Mouse (Mus musculus): ENCODE data around the gene Luc7l. TPM values are rescaled to one million over a fixed set of nuclear protein-coding genes. Genes with fewer than 3 reads are reported as not detected.
"Not testable (repeated sequence)": the region's sequence is repeated elsewhere in the genome, so short reads cannot be mapped to it uniquely, and the experiment has no call there.

The Luc7l gene
- polyA plus RNA-seq, 1 experiment from 2014 or later, result 84.3 TPM

GRCm38 (mm10) chr17:26272586-26272985, 19.9 kb downstream of the Luc7l start:
- Histone ChIP-seq H3K4me2 (ENCODE audit: low read depth, low read length) (no peak overlapping the region), H3K4me3 (replicated peaks; ENCODE audit: low read length) (no peak overlapping the region), H3K9ac (ENCODE audit: low read length) (no peak overlapping the region), H3K27ac (ENCODE audit: low read length) (no peak overlapping the region), H3K36me3 (ENCODE audit: control insufficient read depth, insufficient read depth, low read length) (peaks cover 13% of the 10 kb centered on the region; the same call in 1 of the 2 replicates), H3K27me3 (ENCODE audit: control insufficient read depth, insufficient read depth, low read length) (no peaks in the 10 kb centered on the region), H3K4me1 (ENCODE audit: control insufficient read depth, insufficient read depth, low read length) (no peaks in the 10 kb centered on the region), H3K9me3 (replicated peaks; ENCODE audit: control insufficient read depth, low read length) (no peaks in the 10 kb centered on the region)
- ATAC-seq (ENCODE audit: insufficient read depth, low FRiP score), result no peak
- WGBS, result 80% methylated on average over 3 of the region's 3 CpGs

DNA sequence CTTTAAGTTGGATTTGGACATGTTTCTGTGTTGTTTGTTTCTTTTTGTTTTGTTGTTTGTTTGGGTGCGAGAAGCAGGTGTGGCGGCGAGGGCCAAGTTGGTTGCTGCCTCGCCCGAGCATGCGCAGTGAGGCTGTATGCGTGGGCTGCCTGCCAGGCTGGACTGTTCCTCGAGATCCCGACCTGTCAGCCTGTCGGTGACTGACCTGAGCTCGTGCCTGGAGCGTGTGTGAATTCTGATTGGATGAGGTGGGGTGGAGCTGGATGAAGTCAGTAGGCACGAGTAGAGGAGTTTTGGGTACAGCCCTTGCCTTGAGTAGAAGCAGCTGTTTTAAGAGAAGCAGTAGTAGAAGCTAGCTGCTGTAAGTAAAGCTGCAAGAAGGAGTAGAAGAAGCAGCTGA, 23.2 kb downstream of the Luc7l start:
- H3K9me3 ChIP-seq (replicated peaks; ENCODE audit: control insufficient read depth, low read length), result no peaks in the 10 kb centered on the region
- H3K4me3 ChIP-seq (replicated peaks; ENCODE audit: low read length), result no peak overlapping the region
- WGBS, result 81% methylated on average over 13 of the region's 13 CpGs
- H3K27ac ChIP-seq (ENCODE audit: low read length), result no peak overlapping the region
- H3K9ac ChIP-seq (ENCODE audit: low read length), result no peak overlapping the region
- ATAC-seq (ENCODE audit: insufficient read depth, low FRiP score), result no peak
- H3K27me3 ChIP-seq (ENCODE audit: control insufficient read depth, insufficient read depth, low read length), result no peaks in the 10 kb centered on the region
- H3K36me3 ChIP-seq (ENCODE audit: control insufficient read depth, insufficient read depth, low read length), result peaks cover 27% of the 10 kb centered on the region; the same call in 1 of the 2 replicates
- H3K4me1 ChIP-seq (ENCODE audit: control insufficient read depth, insufficient read depth, low read length), result no peaks in the 10 kb centered on the region
- H3K4me2 ChIP-seq (ENCODE audit: low read depth, low read length), result no peak overlapping the region

- no peaks in the 10 kb centered on the region for H3K27me3 ChIP-seq (ENCODE audit: control insufficient read depth, insufficient read depth, low read length)
- H3K4me3 ChIP-seq (replicated peaks; ENCODE audit: low read length), result no peak overlapping the region
- H3K4me2 ChIP-seq (ENCODE audit: low read depth, low read length), result no peak overlapping the region
- 90% methylated on average over 4 of the region's 4 CpGs for WGBS
- no peak for ATAC-seq (ENCODE audit: insufficient read depth, low FRiP score)
- no peaks in the 10 kb centered on the region for H3K4me1 ChIP-seq (ENCODE audit: control insufficient read depth, insufficient read depth, low read length)
- H3K27ac ChIP-seq (ENCODE audit: low read length), result no peak overlapping the region
- no peaks in the 10 kb centered on the region for H3K9me3 ChIP-seq (replicated peaks; ENCODE audit: control insufficient read depth, low read length)
- no peak overlapping the region for H3K9ac ChIP-seq (ENCODE audit: low read length)
- H3K36me3 ChIP-seq (ENCODE audit: control insufficient read depth, insufficient read depth, low read length), result peaks cover 25% of the 10 kb centered on the region; the same call in 1 of the 2 replicates
Observed at GRCm38 (mm10) chr17:26276711-26277110, 24.0 kb downstream of the Luc7l start.

DNA sequence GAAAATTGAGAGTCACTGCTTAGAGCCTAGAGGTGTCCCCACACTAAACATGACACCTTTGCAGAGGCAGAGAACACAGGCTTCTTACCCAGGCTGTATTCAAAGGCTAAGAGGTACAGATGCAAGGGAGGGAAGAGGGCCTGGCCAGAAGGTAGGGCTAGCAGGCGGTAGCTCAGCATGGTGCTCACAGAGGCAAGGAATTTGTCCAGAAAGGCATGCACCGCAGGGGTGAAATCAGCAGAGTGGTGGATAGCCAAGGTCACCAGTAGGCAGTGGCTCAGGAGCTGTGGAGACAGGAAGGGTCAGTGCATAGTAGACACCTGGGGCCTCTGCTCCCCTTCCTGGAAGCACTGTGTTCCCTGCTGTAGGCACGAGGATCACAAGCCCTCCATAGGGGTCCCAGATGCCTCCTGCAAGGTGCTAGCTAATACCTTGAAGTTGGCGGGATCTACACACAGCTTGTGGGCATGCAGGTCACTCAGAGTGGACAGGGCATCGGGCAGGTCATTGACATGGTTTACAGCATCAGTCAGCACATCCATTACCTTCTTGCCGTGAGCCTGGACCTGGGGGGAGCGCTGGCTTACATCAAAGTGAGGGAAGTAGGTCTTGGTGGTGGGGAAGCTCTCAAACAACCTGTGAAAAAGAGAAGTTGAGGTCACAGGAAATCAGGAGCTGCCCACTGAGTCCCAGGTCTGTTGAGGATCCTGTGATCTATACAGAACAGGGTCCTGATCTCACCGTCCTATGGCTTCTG, 33.7 kb downstream of the Luc7l start:
- 85% methylated on average over 8 of the region's 8 CpGs for WGBS
- 0 out of 2 replicates have a peak, but pooled peaks cover 3% of the 10 kb centered on the region for H3K9me3 ChIP-seq (replicated peaks; ENCODE audit: control insufficient read depth, low read length)

DNA sequence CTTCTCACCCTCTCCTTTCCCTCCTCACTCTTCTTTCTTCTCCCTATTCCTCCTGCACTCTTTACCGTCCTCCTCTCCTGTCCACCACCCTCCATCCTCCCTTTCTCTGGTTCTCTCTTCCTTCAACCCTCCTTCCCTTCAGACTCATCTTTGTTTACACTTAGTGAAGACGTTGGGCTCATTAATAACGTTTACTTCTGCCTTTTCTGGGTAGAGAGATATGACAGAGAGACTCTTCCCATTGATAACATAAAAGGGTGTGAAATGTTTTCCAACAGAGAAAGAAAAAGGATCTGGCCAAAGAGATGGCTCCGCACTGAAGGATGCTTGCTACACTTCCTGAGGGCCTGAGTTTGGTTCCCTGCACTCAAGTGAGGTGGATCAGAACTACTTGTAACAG, 36.8 kb downstream of the Luc7l start:
- 66% methylated on average over 4 of the region's 4 CpGs for WGBS
- Histone ChIP-seq H3K27ac (ENCODE audit: low read length) (no peak overlapping the region), H3K4me3 (replicated peaks; ENCODE audit: low read length) (no peak overlapping the region), H3K36me3 (ENCODE audit: control insufficient read depth, insufficient read depth, low read length) (peaks cover 25% of the 10 kb centered on the region), H3K4me1 (ENCODE audit: control insufficient read depth, insufficient read depth, low read length) (no peaks in the 10 kb centered on the region), H3K9me3 (replicated peaks; ENCODE audit: control insufficient read depth, low read length) (0 out of 2 replicates have a peak, but pooled peaks cover 3% of the 10 kb centered on the region), H3K4me2 (ENCODE audit: low read depth, low read length) (no peak overlapping the region), H3K9ac (ENCODE audit: low read length) (no peak overlapping the region), H3K27me3 (ENCODE audit: control insufficient read depth, insufficient read depth, low read length) (no peaks in the 10 kb centered on the region)
- ATAC-seq (ENCODE audit: insufficient read depth, low FRiP score), result no peak

More for the DNA sequence above, 33.7 kb downstream of the Luc7l start:
- peaks cover 41% of the 10 kb centered on the region for H3K36me3 ChIP-seq (ENCODE audit: control insufficient read depth, insufficient read depth, low read length)
- no peak overlapping the region for H3K27ac ChIP-seq (ENCODE audit: low read length)
- H3K4me3 ChIP-seq (replicated peaks; ENCODE audit: low read length), result no peak overlapping the region
- H3K4me1 ChIP-seq (ENCODE audit: control insufficient read depth, insufficient read depth, low read length), result no peaks in the 10 kb centered on the region
- H3K9ac ChIP-seq (ENCODE audit: low read length), result no peak overlapping the region
- no peak overlapping the region for H3K4me2 ChIP-seq (ENCODE audit: low read depth, low read length)
- ATAC-seq (ENCODE audit: insufficient read depth, low FRiP score), result no peak
- H3K27me3 ChIP-seq (ENCODE audit: control insufficient read depth, insufficient read depth, low read length), result no peaks in the 10 kb centered on the region

- not testable (repeated sequence) for H3K9ac ChIP-seq (ENCODE audit: low read length); H3K27ac ChIP-seq (ENCODE audit: low read length); H3K4me3 ChIP-seq (replicated peaks; ENCODE audit: low read length); H3K4me1 ChIP-seq (ENCODE audit: control insufficient read depth, insufficient read depth, low read length); H3K9me3 ChIP-seq (replicated peaks; ENCODE audit: control insufficient read depth, low read length); ATAC-seq (ENCODE audit: insufficient read depth, low FRiP score); H3K27me3 ChIP-seq (ENCODE audit: control insufficient read depth, insufficient read depth, low read length); H3K36me3 ChIP-seq (ENCODE audit: control insufficient read depth, insufficient read depth, low read length); H3K4me2 ChIP-seq (ENCODE audit: low read depth, low read length)
- WGBS, result 91% methylated on average over 4 of the region's 4 CpGs
Observed at GRCm38 (mm10) chr17:26298318-26298717, 45.6 kb downstream of the Luc7l start.

DNA sequence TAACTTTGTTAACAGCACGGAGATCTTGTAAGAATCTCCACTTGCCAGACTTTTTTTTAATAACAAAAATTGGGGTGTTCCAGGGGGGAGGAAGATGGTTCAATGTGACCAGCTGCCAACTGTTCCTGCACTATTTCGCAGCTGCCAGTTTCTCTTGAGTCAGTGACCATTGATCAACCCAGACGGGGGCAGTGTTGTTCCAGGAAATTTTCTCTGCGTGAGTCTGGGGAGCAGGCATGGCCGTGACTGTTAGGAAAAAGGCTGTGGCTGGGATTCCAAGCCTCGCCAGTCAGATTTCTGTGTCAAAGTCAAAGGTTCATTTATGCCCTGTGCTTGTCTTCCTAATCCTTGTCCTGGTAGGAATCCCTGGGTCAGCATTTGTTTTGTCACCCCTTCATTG, 61.6 kb downstream of the Luc7l start:
- no peak overlapping the region for H3K4me3 ChIP-seq (replicated peaks; ENCODE audit: low read length)
- WGBS, result 7% methylated on average over 6 of the region's 6 CpGs

GRCm38 (mm10) chr17:26315474-26315873, 62.8 kb downstream of the Luc7l start:
- no peaks in the 10 kb centered on the region for H3K36me3 ChIP-seq (ENCODE audit: control insufficient read depth, insufficient read depth, low read length)
- peaks cover 9% of the 10 kb centered on the region; the same call in 1 of the 2 replicates for H3K4me1 ChIP-seq (ENCODE audit: control insufficient read depth, insufficient read depth, low read length)
- WGBS, result 34% methylated on average over 10 of the region's 10 CpGs
- H3K9me3 ChIP-seq (replicated peaks; ENCODE audit: control insufficient read depth, low read length), result no peaks in the 10 kb centered on the region
- H3K4me3 ChIP-seq (replicated peaks; ENCODE audit: low read length), result no peak overlapping the region
- H3K27ac ChIP-seq (ENCODE audit: low read length), result no peak overlapping the region
- H3K9ac ChIP-seq (ENCODE audit: low read length), result no peak overlapping the region
- no peaks in the 10 kb centered on the region for H3K27me3 ChIP-seq (ENCODE audit: control insufficient read depth, insufficient read depth, low read length)
- no peak overlapping the region for H3K4me2 ChIP-seq (ENCODE audit: low read depth, low read length)
- ATAC-seq (ENCODE audit: insufficient read depth, low FRiP score), result no peak

More for the DNA sequence above, 61.6 kb downstream of the Luc7l start:
- no peak; the same call in 1 of the 2 replicates for ATAC-seq (ENCODE audit: insufficient read depth, low FRiP score)
- Histone ChIP-seq H3K27ac (ENCODE audit: low read length) (no peak overlapping the region), H3K4me1 (ENCODE audit: control insufficient read depth, insufficient read depth, low read length) (peaks cover 9% of the 10 kb centered on the region; the same call in 1 of the 2 replicates), H3K9ac (ENCODE audit: low read length) (0 out of 2 replicates have a peak overlapping the region, but pooled peaks have one; percentile 2), H3K36me3 (ENCODE audit: control insufficient read depth, insufficient read depth, low read length) (no peaks in the 10 kb centered on the region), H3K4me2 (ENCODE audit: low read depth, low read length) (no peak overlapping the region), H3K27me3 (ENCODE audit: control insufficient read depth, insufficient read depth, low read length) (no peaks in the 10 kb centered on the region), H3K9me3 (replicated peaks; ENCODE audit: control insufficient read depth, low read length) (no peaks in the 10 kb centered on the region)

DNA sequence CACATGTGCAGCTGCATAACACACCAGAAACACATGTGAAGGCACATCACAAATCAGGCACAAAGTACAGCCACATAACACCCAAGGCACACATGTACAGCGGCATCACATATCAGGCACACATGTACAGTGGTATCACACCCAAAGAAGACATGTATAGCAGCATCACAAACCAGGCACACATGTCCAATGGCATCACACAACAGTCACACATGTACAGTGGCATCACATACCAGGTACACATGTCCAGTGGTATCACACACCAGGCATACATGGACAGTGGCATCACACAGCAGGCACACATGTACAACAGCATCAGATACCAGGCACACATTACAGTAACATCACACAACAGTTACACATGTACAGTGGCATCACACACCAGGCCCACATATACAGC, 65.7 kb downstream of the Luc7l start:
- H3K27ac ChIP-seq (ENCODE audit: low read length), result no peak overlapping the region
- no peaks in the 10 kb centered on the region for H3K9me3 ChIP-seq (replicated peaks; ENCODE audit: control insufficient read depth, low read length)
- no peak for ATAC-seq (ENCODE audit: insufficient read depth, low FRiP score)
- no peaks in the 10 kb centered on the region for H3K36me3 ChIP-seq (ENCODE audit: control insufficient read depth, insufficient read depth, low read length)
- no peak overlapping the region for H3K4me3 ChIP-seq (replicated peaks; ENCODE audit: low read length)
- H3K9ac ChIP-seq (ENCODE audit: low read length), result no peak overlapping the region
- no peaks in the 10 kb centered on the region for H3K27me3 ChIP-seq (ENCODE audit: control insufficient read depth, insufficient read depth, low read length)
- 94% methylated on average over 1 of the region's 1 CpGs for WGBS
- no peak overlapping the region for H3K4me2 ChIP-seq (ENCODE audit: low read depth, low read length)
- peaks cover 9% of the 10 kb centered on the region; the same call in 1 of the 2 replicates for H3K4me1 ChIP-seq (ENCODE audit: control insufficient read depth, insufficient read depth, low read length)
